Mouse (Mus musculus): ENCODE results near the gene Ctf2.

DNA sequence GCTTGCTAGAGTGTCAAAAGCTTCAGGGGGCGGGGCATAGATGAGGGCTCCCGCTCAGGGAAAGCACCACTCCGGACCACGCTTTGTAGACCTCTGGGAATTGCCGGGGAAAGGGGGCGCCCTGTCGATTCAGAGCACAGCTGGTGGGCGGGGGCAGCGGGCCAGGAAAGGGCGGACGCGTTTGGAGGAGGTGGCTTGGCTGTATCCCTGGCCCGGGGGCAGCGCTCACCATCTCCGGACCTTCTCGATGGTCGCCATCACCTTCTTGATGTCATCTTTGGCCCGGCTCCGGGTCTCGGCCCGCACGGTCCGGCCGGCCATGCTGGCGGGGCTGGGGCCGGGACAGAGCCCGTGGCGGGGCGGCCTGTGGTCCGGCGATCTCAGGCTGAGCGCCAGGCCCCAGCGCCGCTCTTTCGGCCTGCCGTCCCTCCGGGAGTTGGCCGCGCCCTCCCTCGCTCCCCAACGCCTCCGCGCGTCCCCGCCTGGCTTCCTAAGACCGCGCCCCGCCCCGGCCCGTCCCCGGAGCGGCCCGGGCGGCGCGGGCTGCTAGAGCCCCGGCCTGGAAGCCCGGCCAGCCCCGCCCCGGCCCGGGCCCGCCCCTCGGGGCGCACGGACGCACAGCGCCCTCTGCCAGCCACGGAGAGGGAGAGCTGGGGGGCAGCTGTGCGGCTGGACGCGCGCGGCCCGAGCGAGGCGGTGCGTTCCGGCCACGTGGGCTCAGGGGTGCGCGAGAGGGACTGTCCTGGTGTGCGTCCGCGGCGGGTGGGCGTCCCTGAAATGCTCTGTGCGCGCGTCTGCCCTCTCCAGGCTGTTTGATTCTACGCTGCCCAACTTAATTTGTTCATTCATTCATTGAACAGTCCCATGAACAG is 23.5 kb downstream of the Ctf2 start, which contains the start of gene Bcl7c:
- TF ChIP-seq CTCF (IDR thresholded peaks at IDR 0.05; ENCODE audit: low read depth, low read length) (no peak), GATA1 (IDR thresholded peaks at IDR 0.05; ENCODE audit: borderline replicate concordance, low read length) (no peak)

All from G1E (cell line).